Comparison of ENCODE assay signal across 8 mouse cellular contexts in the genomic region with DNA sequence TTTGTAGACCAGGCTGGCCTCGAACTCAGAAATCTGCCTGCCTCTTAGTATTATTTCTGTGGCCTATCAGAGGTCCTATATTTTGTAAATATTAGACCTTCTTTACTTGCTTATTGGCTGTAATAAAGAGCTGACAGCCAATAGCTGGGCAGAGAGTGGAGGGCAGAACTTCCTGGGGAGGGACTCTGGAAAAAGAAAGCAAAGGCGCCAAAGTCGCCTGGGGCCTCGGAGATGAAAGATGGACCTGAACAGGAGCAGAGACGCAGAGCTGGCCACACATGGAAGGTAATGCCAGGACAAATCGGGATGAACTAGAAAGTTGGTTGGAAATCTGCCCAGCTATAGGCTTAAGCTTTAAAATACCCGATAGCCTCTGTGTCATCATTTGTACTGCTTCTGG. TPM values are rescaled to one million over a fixed set of nuclear protein-coding genes. Genes with fewer than 3 reads are reported as not detected.
DNase-seq lines count a peak whose midpoint lies in the region; ATAC-seq and TF ChIP-seq lines count a peak whose summit lies in the region.

No protein-coding gene starts in this region.

- DNase-seq in 416B (ENCODE audit: low read depth) (peak; percentile 96), MEL-GATA-1-ER (ENCODE audit: extremely low read depth, low read depth) (peak; percentile 89)
- DNase-seq in kidney, postnatal 14 days, result peak; percentile 19
- no peak for DNase-seq in hindbrain, postnatal 0 days (ENCODE audit: low spot score)
- no peak for DNase-seq in forebrain, postnatal 0 days
- no peak for DNase-seq in left cerebral cortex, postnatal 10 days (ENCODE audit: extremely low spot score in 1 of 2, low spot score in 2 of 2)

- TF ChIP-seq CTCF in hindbrain, postnatal 0 days (IDR thresholded peaks at IDR 0.05; ENCODE audit: low read depth), result no peak
- no peak for TF ChIP-seq CTCF in forebrain, postnatal 0 days (IDR thresholded peaks at IDR 0.05; ENCODE audit: low read depth)
- TF ChIP-seq CTCF in intestine, postnatal 0 days (IDR thresholded peaks at IDR 0.05; ENCODE audit: low read depth), result no peak

- H3K9me3 ChIP-seq in hindbrain, postnatal 0 days (ENCODE audit: low read length), result no peaks in the 10 kb centered on the region
- no peaks in the 10 kb centered on the region for H3K9me3 ChIP-seq in forebrain, postnatal 0 days (ENCODE audit: low read length)
- no peaks in the 10 kb centered on the region for H3K9me3 ChIP-seq in intestine, postnatal 0 days (ENCODE audit: control insufficient read depth)

- intact Hi-C loops in left cerebral cortex, postnatal 10 days (cut with DNase I), result no loop called here

- no peaks in the 10 kb centered on the region for H3K4me1 ChIP-seq in hindbrain, postnatal 0 days (ENCODE audit: insufficient read depth, low read length)
- no peaks in the 10 kb centered on the region for H3K4me1 ChIP-seq in forebrain, postnatal 0 days (ENCODE audit: insufficient read depth)
- no peaks in the 10 kb centered on the region for H3K4me1 ChIP-seq in intestine, postnatal 0 days (replicated peaks; ENCODE audit: control insufficient read depth, insufficient read depth, low read length)

- ATAC-seq in monocyte, adult 5-6 weeks (replicated peaks; ENCODE audit: insufficient number of reproducible peaks, low FRiP score, low TSS enrichment, poor library complexity, severe bottlenecking), result peak; percentile 70
- ATAC-seq in hindbrain, postnatal 0 days, result no peak
- no peak for ATAC-seq in forebrain, postnatal 0 days
- ATAC-seq in intestine, postnatal 0 days, result no peak

- H3K4me3 ChIP-seq in hindbrain, postnatal 0 days (ENCODE audit: low read length), result no peak overlapping the region
- H3K4me3 ChIP-seq in forebrain, postnatal 0 days (ENCODE audit: low read depth, low read length), result no peak overlapping the region
- no peak overlapping the region for H3K4me3 ChIP-seq in intestine, postnatal 0 days (ENCODE audit: low read depth, low read length)

- 83% methylated on average over 7 of the region's 7 CpGs for WGBS in hindbrain, postnatal 0 days
- 88% methylated on average over 7 of the region's 7 CpGs for WGBS in forebrain, postnatal 0 days
- WGBS in intestine, postnatal 0 days, result 79% methylated on average over 7 of the region's 7 CpGs

- no peak overlapping the region for H3K27ac ChIP-seq in hindbrain, postnatal 0 days
- H3K27ac ChIP-seq in forebrain, postnatal 0 days (ENCODE audit: low read depth, low read length), result no peak overlapping the region
- H3K27ac ChIP-seq in intestine, postnatal 0 days (ENCODE audit: low read depth, low read length), result no peak overlapping the region

- H3K36me3 ChIP-seq in hindbrain, postnatal 0 days (ENCODE audit: insufficient read depth, low read length), result no peaks in the 10 kb centered on the region
- H3K36me3 ChIP-seq in forebrain, postnatal 0 days (ENCODE audit: insufficient read depth), result no peaks in the 10 kb centered on the region
- H3K36me3 ChIP-seq in intestine, postnatal 0 days (ENCODE audit: control insufficient read depth, insufficient read depth), result no peaks in the 10 kb centered on the region

- no peak overlapping the region for H3K4me2 ChIP-seq in hindbrain, postnatal 0 days (ENCODE audit: low read depth, low read length)
- no peak overlapping the region for H3K4me2 ChIP-seq in forebrain, postnatal 0 days (ENCODE audit: low read depth)
- no peak overlapping the region for H3K4me2 ChIP-seq in intestine, postnatal 0 days (replicated peaks; ENCODE audit: low read depth)

- H3K27me3 ChIP-seq in hindbrain, postnatal 0 days (ENCODE audit: insufficient read depth, low read length), result no peaks in the 10 kb centered on the region
- no peaks in the 10 kb centered on the region for H3K27me3 ChIP-seq in forebrain, postnatal 0 days (ENCODE audit: insufficient read depth, low read length)
- no peaks in the 10 kb centered on the region for H3K27me3 ChIP-seq in intestine, postnatal 0 days (replicated peaks; ENCODE audit: control insufficient read depth, insufficient read depth, low read length)

- H3K9ac ChIP-seq in hindbrain, postnatal 0 days (replicated peaks; ENCODE audit: low read length), result no peak overlapping the region
- H3K9ac ChIP-seq in forebrain, postnatal 0 days, result no peak overlapping the region
- no peak overlapping the region for H3K9ac ChIP-seq in intestine, postnatal 0 days (ENCODE audit: low read depth, low read length)

RNA-seq across cellular contexts. Expression of a gene that starts 32.2 kb away (rescaled TPM):
- total RNA-seq in monocyte, adult 5-6 weeks (2017), result 3.3 to 5.2 TPM (median 3.9 TPM) in 3 replicates
- 0.26 TPM in 1 of 2 replicates, not detected in the other for total RNA-seq in hindbrain, postnatal 0 days (2014; rRNA removed)
- polyA plus RNA-seq in hindbrain, postnatal 0 days (2015; fragmentation: Nextera tagmentation; extraction: Ambion mirVana), result 0.23 TPM in 2 replicates
- total RNA-seq in forebrain, postnatal 0 days (2014; rRNA removed), result 0.24 and 0.38 TPM in 2 replicates
- polyA plus RNA-seq in forebrain, postnatal 0 days (2015; fragmentation: Nextera tagmentation; extraction: Ambion mirVana), result 0.10 TPM in 2 replicates
- under 1 TPM; 0.19 to 0.32 TPM for total RNA-seq in left cerebral cortex, postnatal 10 days (2021)
- 0.59 and 0.82 TPM in 2 replicates for polyA plus RNA-seq in intestine, postnatal 0 days (2015; fragmentation: Nextera tagmentation; extraction: Ambion mirVana)

RNA-seq across cellular contexts. Expression of a gene that starts 48.4 kb away (rescaled TPM):
- total RNA-seq in monocyte, adult 5-6 weeks (2017), result 1.9 to 3.6 TPM (median 2.7 TPM) in 3 replicates
- total RNA-seq in hindbrain, postnatal 0 days (2014; rRNA removed), result 0.21 TPM in 1 of 2 replicates, not detected in the other
- 0.06 and 0.08 TPM in 2 replicates for polyA plus RNA-seq in hindbrain, postnatal 0 days (2015; fragmentation: Nextera tagmentation; extraction: Ambion mirVana)
- total RNA-seq in forebrain, postnatal 0 days (2014; rRNA removed), result 0.05 and 0.08 TPM in 2 replicates
- polyA plus RNA-seq in forebrain, postnatal 0 days (2015; fragmentation: Nextera tagmentation; extraction: Ambion mirVana), result 0.06 TPM in 2 replicates
- not detected for total RNA-seq in left cerebral cortex, postnatal 10 days (2021)
- polyA plus RNA-seq in intestine, postnatal 0 days (2015; fragmentation: Nextera tagmentation; extraction: Ambion mirVana), result 1.3 and 1.9 TPM in 2 replicates

Comparison
In these comparisons a context has a peak if more than half of its experiments do, and no peak if none do; other contexts are left out.
1. DNase-seq: peak in 416B (single experiment), MEL-GATA-1-ER (single experiment) and kidney, postnatal 14 days (single experiment); none in hindbrain, postnatal 0 days (single experiment), forebrain, postnatal 0 days (single experiment) and left cerebral cortex, postnatal 10 days (0 of 2).